Mouse (Mus musculus) heart, postnatal 0 days (tissue): Measurements from ENCODE around the gene Sertm1.

Experiments
- CTCF ChIP-seq: IDR thresholded peaks from 2 replicates; pipeline ENCODE4 v1.5.1; 2016; ENCODE audit warnings: antibody characterized with exemption, control low read depth, low read depth
- EP300 ChIP-seq: IDR thresholded peaks from 2 replicates; pipeline ENCODE4 v1.6.1; 2016; ENCODE audit warnings: antibody characterized with exemption, low read depth

DNA sequence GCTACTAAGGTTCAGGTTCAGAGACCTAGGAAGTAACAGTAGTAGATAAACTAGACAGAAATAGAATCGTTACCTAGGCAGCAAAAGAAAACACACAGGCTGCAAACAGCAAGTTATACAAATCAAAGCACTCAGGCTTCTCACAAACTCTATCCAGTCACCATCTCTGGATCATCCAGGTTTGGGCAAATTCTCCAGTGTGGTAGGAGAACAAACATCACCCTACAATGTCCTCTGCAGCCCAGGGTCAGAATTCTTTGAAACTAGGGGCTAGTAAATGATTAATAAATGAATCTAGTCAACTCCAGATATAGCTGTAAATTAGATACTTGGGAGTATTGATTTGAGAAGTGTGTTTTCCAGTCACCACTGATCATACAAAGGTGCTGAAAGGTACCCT, 6.8 kb downstream of the Sertm1 start:
- TF ChIP-seq CTCF (no peak), EP300 (no peak)
